ENCODE assay signal across 9 mouse cellular contexts in the genomic region with DNA sequence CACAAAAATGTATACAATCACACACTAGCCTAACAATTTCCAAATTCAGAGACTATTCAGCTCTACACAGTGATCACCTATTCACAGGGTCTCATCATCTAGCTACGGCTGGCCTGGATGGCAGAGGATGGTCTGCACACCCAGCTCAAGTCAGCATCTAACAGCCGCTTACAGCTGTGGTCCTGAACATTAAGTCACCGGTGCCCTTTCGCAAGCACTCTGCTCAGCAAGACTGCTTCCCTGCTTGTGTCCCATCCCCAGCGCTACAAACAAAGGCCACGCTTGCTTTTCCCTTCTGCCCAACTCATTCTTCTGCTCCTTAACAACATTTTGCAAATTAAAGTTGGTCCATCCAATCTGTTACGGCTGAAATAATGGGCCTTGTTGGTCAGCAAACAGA. TPM values are rescaled to one million over a fixed set of nuclear protein-coding genes. Genes with fewer than 3 reads are reported as not detected.
DNase-seq lines count a peak whose midpoint lies in the region; ATAC-seq lines count a peak whose summit lies in the region.
"Had no signal": no experiment of that assay in that cellular context is flagged by ENCODE, and none has a peak within 500 bp of the region (broad histone marks: within the 10 kb centered on the region; RNA-seq: fewer than 3 reads in every experiment).

No protein-coding gene starts in this region.

- H3K4me3 ChIP-seq in heart, embryonic 13.5 days: peak overlapping the region; percentile 99
- peak overlapping the region; percentile 98; the same call in 1 of the 2 replicates for H3K4me3 ChIP-seq in embryonic facial prominence, embryonic 10.5 days
- H3K4me3 ChIP-seq in intestine, embryonic 14.5 days (ENCODE audit: low read depth, low read length): no peak overlapping the region
- peak overlapping the region; percentile 98 for H3K4me3 ChIP-seq in midbrain, embryonic 14.5 days (replicated peaks; ENCODE audit: low read depth, low read length)

- no peak overlapping the region; the same call in 1 of the 2 replicates for H3K27ac ChIP-seq in heart, embryonic 13.5 days (replicated peaks)
- H3K27ac ChIP-seq in embryonic facial prominence, embryonic 10.5 days (replicated peaks): no peak overlapping the region
- no peak overlapping the region for H3K27ac ChIP-seq in intestine, embryonic 14.5 days (ENCODE audit: low read depth)
- H3K27ac ChIP-seq in midbrain, embryonic 14.5 days (replicated peaks; ENCODE audit: low read depth, low read length): no peak overlapping the region

- ATAC-seq in heart, embryonic 13.5 days (ENCODE audit: extremely low read depth, insufficient number of reproducible peaks, low FRiP score, low TSS enrichment): no peak
- ATAC-seq in intestine, embryonic 14.5 days (replicated peaks; ENCODE audit: low FRiP score, low TSS enrichment, low read depth): no peak
- ATAC-seq in midbrain, embryonic 14.5 days (ENCODE audit: low FRiP score, low TSS enrichment): no peak

- no peaks in the 10 kb centered on the region for H3K9me3 ChIP-seq in heart, embryonic 13.5 days
- H3K9me3 ChIP-seq in embryonic facial prominence, embryonic 10.5 days: no peaks in the 10 kb centered on the region
- H3K9me3 ChIP-seq in intestine, embryonic 14.5 days (ENCODE audit: control insufficient read depth, low read length): no peaks in the 10 kb centered on the region
- no peaks in the 10 kb centered on the region for H3K9me3 ChIP-seq in midbrain, embryonic 14.5 days (ENCODE audit: control insufficient read depth, low read length)

- peak overlapping the region; percentile 94 for H3K4me2 ChIP-seq in heart, embryonic 13.5 days
- peak overlapping the region; percentile 95; the same call in 1 of the 2 replicates for H3K4me2 ChIP-seq in intestine, embryonic 14.5 days (ENCODE audit: low read length)
- H3K4me2 ChIP-seq in midbrain, embryonic 14.5 days (ENCODE audit: low read length): peak overlapping the region; percentile 57

- peaks cover 55% of the 10 kb centered on the region for H3K4me1 ChIP-seq in heart, embryonic 13.5 days
- peaks cover 36% of the 10 kb centered on the region for H3K4me1 ChIP-seq in embryonic facial prominence, embryonic 10.5 days
- peaks cover 25% of the 10 kb centered on the region for H3K4me1 ChIP-seq in intestine, embryonic 14.5 days (replicated peaks; ENCODE audit: control insufficient read depth, insufficient read depth, low read length)
- H3K4me1 ChIP-seq in midbrain, embryonic 14.5 days (ENCODE audit: control insufficient read depth, insufficient read depth, low read length): peaks cover 23% of the 10 kb centered on the region

- peaks cover 28% of the 10 kb centered on the region for H3K36me3 ChIP-seq in heart, embryonic 13.5 days
- H3K36me3 ChIP-seq in embryonic facial prominence, embryonic 10.5 days (replicated peaks): peaks cover 39% of the 10 kb centered on the region
- peaks cover 30% of the 10 kb centered on the region for H3K36me3 ChIP-seq in intestine, embryonic 14.5 days (ENCODE audit: control insufficient read depth, insufficient read depth, low read length)
- peaks cover 29% of the 10 kb centered on the region for H3K36me3 ChIP-seq in midbrain, embryonic 14.5 days (ENCODE audit: control insufficient read depth, insufficient read depth, low read length)

- H3K9ac ChIP-seq in heart, embryonic 13.5 days: peak overlapping the region; percentile 98
- H3K9ac ChIP-seq in intestine, embryonic 14.5 days (ENCODE audit: low read length): no peak overlapping the region
- peak overlapping the region; percentile 37 for H3K9ac ChIP-seq in midbrain, embryonic 14.5 days (replicated peaks; ENCODE audit: low read length)

- no peaks in the 10 kb centered on the region for H3K27me3 ChIP-seq in heart, embryonic 13.5 days (replicated peaks)
- H3K27me3 ChIP-seq in embryonic facial prominence, embryonic 10.5 days (replicated peaks; ENCODE audit: low read depth, poor library complexity, severe bottlenecking): 0 out of 2 replicates have a peak, but pooled peaks cover 6% of the 10 kb centered on the region
- no peaks in the 10 kb centered on the region for H3K27me3 ChIP-seq in intestine, embryonic 14.5 days (replicated peaks; ENCODE audit: control insufficient read depth, insufficient read depth, low read length)
- H3K27me3 ChIP-seq in midbrain, embryonic 14.5 days (ENCODE audit: control insufficient read depth, insufficient read depth, low read length): no peaks in the 10 kb centered on the region

- WGBS in heart, embryonic 13.5 days: 85% methylated on average over 7 of the region's 7 CpGs
- WGBS in embryonic facial prominence, embryonic 10.5 days: 84% methylated on average over 7 of the region's 7 CpGs
- 74% methylated on average over 7 of the region's 7 CpGs for WGBS in intestine, embryonic 14.5 days
- WGBS in midbrain, embryonic 14.5 days: 67% methylated on average over 7 of the region's 7 CpGs

- DNase-seq in heart, adult 9 months (ENCODE audit: low spot score in 2 of 2): no peak
- no peak for DNase-seq in embryonic facial prominence, embryonic 10.5 days (ENCODE audit: low spot score)
- DNase-seq in intestine, embryonic 14.5 days (ENCODE audit: low spot score): no peak
- DNase-seq in midbrain, embryonic 14.5 days: no peak
- DNase-seq in cerebellum, postnatal 14 days: no peak
- no peak for DNase-seq in layer of hippocampus, postnatal 36 days
- no peak for DNase-seq in frontal cortex, postnatal 36 days (ENCODE audit: low spot score in 2 of 2)
- DNase-seq: gastrocnemius, postnatal 36 days had no signal

RNA-seq across cellular contexts. Expression of gene Slc25a51, which starts 2.2 kb away (rescaled TPM):
- polyA plus RNA-seq in heart, embryonic 13.5 days (2015; fragmentation: Nextera tagmentation; extraction: Ambion mirVana): 59.0 and 64.6 TPM in 2 replicates
- 82.0 and 87.0 TPM in 2 replicates for polyA plus RNA-seq in embryonic facial prominence, embryonic 10.5 days (2016; fragmentation: Nextera tagmentation; extraction: Ambion mirVana)
- 46.7 and 67.0 TPM in 2 replicates for polyA plus RNA-seq in intestine, embryonic 14.5 days (2014; fragmentation: Nextera tagmentation; extraction: Ambion mirVana)
- 79.5 and 83.4 TPM in 2 replicates for polyA plus RNA-seq in midbrain, embryonic 14.5 days (2014; fragmentation: Nextera tagmentation; extraction: Ambion mirVana)
- total RNA-seq in layer of hippocampus, postnatal 36 days (2021): 100 to 1,000 TPM; 141 to 149 TPM
